Mouse (Mus musculus): Measurements from ENCODE around the gene N4bp2l2.

DNA sequence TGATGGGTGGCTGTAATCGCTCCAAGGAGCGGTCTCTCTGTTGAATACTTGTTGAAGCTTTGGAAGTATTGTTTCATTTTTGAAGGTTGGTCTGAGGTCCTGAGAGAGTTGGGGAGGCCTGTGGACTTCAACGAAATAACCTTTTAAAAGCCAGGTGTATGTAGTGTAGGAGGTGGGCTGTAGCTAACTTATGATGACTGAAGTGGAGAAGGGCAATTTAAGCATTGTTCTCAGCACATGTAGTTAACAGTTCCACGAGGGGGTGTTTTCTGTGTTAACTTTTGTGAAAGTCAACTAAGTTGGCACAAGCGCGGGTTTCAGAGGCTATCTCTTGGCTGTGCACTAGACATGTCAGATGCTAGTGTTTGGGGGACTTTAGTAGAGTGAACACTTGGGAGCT, 8.9 kb upstream of the N4bp2l2 start:
- TF ChIP-seq POLR2A (IDR thresholded peaks at IDR 0.05; ENCODE audit: control insufficient read depth, low read depth, low read length) (no peak), CTCF (IDR thresholded peaks at IDR 0.05; ENCODE audit: control insufficient read depth, insufficient read depth, insufficient replicate concordance, low read depth, low read length) (no peak)
